Mouse (Mus musculus) CH12.LX (cell line): ENCODE results near the gene Gm20532.

ENCODE experiments used
- CTCF ChIP-seq, 2 experiments: IDR thresholded peaks in 1 of 2; conservative IDR thresholded peaks in 1 of 2; 2 replicates each; pipeline ENCODE4 v1.5.1; 2011 to 2012; ENCODE audit warnings: low read depth in 2 of 2, low read length in 2 of 2, improper control_type of control experiment in 1 of 2, inconsistent platforms in 1 of 2, mild to moderate bottlenecking in 1 of 2, moderate library complexity in 1 of 2
- ELF1 ChIP-seq: IDR thresholded peaks from 2 replicates; pipeline ENCODE4 v1.6.1; 2014; ENCODE audit warnings: low read depth, mild to moderate bottlenecking, inconsistent platforms, low read length, improper control_type of control experiment
- GABPA ChIP-seq: IDR thresholded peaks from 2 replicates; pipeline ENCODE4 v1.6.1; 2012; ENCODE audit warnings: low read depth, low read length, improper control_type of control experiment, inconsistent platforms; ENCODE audit not compliant: insufficient replicate concordance
- JUN ChIP-seq: IDR thresholded peaks from 2 replicates; pipeline ENCODE4 v1.6.1; 2011; ENCODE audit warnings: low read depth, mild to moderate bottlenecking, low read length, improper control_type of control experiment, moderate library complexity; ENCODE audit not compliant: insufficient read depth
- KAT2A ChIP-seq: IDR thresholded peaks from 2 replicates; pipeline ENCODE4 v1.6.1; 2012; ENCODE audit warnings: low read length, improper control_type of control experiment, inconsistent platforms; ENCODE audit not compliant: insufficient replicate concordance
- MAZ ChIP-seq: IDR thresholded peaks from 2 replicates; pipeline ENCODE4 v1.6.1; 2012; ENCODE audit warnings: low read depth, mild to moderate bottlenecking, inconsistent platforms, low read length, improper control_type of control experiment, moderate library complexity
- MEF2A ChIP-seq: IDR thresholded peaks from 2 replicates; pipeline ENCODE4 v1.6.1; 2014; ENCODE audit warnings: low read depth, mild to moderate bottlenecking, inconsistent platforms, low read length, improper control_type of control experiment, borderline replicate concordance
- NRF1 ChIP-seq: IDR thresholded peaks from 2 replicates; pipeline ENCODE4 v1.6.1; 2014; ENCODE audit warnings: low read depth, mild to moderate bottlenecking, inconsistent platforms, low read length, improper control_type of control experiment, moderate library complexity
- POLR2A ChIP-seq: IDR thresholded peaks from 2 replicates; pipeline ENCODE4 v1.6.1; 2011; ENCODE audit warnings: low read depth, mild to moderate bottlenecking, improper control_type of control experiment, low read length
- SIN3A ChIP-seq: IDR thresholded peaks from 2 replicates; pipeline ENCODE4 v1.6.1; 2012; ENCODE audit warnings: low read length, improper control_type of control experiment, inconsistent platforms
- TCF12 ChIP-seq: IDR thresholded peaks from 2 replicates; pipeline ENCODE4 v1.6.1; 2014; ENCODE audit warnings: low read depth, mild to moderate bottlenecking, inconsistent platforms, low read length, improper control_type of control experiment
- ZC3H11A ChIP-seq: IDR thresholded peaks from 2 replicates; pipeline ENCODE4 v1.6.1; 2012; ENCODE audit warnings: low read depth, mild to moderate bottlenecking, inconsistent platforms, low read length, improper control_type of control experiment
- ZNF384 ChIP-seq: IDR thresholded peaks from 2 replicates; pipeline ENCODE4 v1.6.1; 2012; ENCODE audit warnings: low read depth, low read length, improper control_type of control experiment, inconsistent platforms

- TF ChIP-seq MEF2A (no peak), POLR2A (no peak), NRF1 (no peak), MAZ (peak; percentile 74; the same call in 1 of the 2 replicates), CTCF (conservative IDR thresholded peaks at IDR 0.05 in 1 of 2, IDR thresholded peaks at IDR 0.05 in 1 of 2; ENCODE audit: low read depth in 2 of 2, low read length in 2 of 2) (peak; percentile 86 to 91), ZC3H11A (0 out of 2 replicates have a peak, but pooled peaks have one; percentile 18), KAT2A (no peak), TCF12 (no peak), GABPA (no peak), JUN (no peak), SIN3A (no peak), ZNF384 (no peak), ELF1 (no peak)
These were observed 16.4 kb upstream of the Gm20532 start for GRCm38 (mm10) chr2:26570034-26570433.
